Mouse (Mus musculus) midbrain, embryonic 13.5 days (tissue): Measurements from ENCODE around the gene Syn3. TPM values are rescaled to one million over a fixed set of nuclear protein-coding genes. Genes with fewer than 3 reads are reported as not detected.

Experiments
- ATAC-seq: fragments of 200-750 bp; cut with Nextera tagmentation; 2 replicates; pipeline ENCODE4 v1.8.0; 2017; ENCODE audit warnings: mild to moderate bottlenecking, moderate TSS enrichment, moderate library complexity
- H3K27ac ChIP-seq: fragments of 300-500 bp; sonication (generic); 2 replicates; pipeline ENCODE4 v1.5.1; 2015; ENCODE audit warnings: inconsistent platforms, mild to moderate bottlenecking, moderate library complexity
- H3K27me3 ChIP-seq: fragments of 300-500 bp; sonication (generic); 2 replicates; pipeline ENCODE4 v1.6.1; 2015; ENCODE audit warnings: mild to moderate bottlenecking, inconsistent platforms
- H3K36me3 ChIP-seq: fragments of 300-500 bp; sonication (generic); 2 replicates; pipeline ENCODE4 v1.6.1; 2015; ENCODE audit warnings: mild to moderate bottlenecking, inconsistent platforms
- H3K4me1 ChIP-seq: fragments of 300-500 bp; sonication (generic); replicated peaks from 2 replicates; pipeline ENCODE4 v1.6.1; 2015; ENCODE audit warnings: inconsistent platforms
- H3K4me2 ChIP-seq: fragments of 300-500 bp; sonication (generic); replicated peaks from 2 replicates; pipeline ENCODE4 v1.6.1; 2015; ENCODE audit warnings: moderate library complexity, mild to moderate bottlenecking, inconsistent platforms
- H3K4me3 ChIP-seq: fragments of 300-500 bp; sonication (generic); replicated peaks from 2 replicates; pipeline ENCODE4 v1.5.1; 2015; ENCODE audit warnings: mild to moderate bottlenecking, inconsistent platforms
- H3K9ac ChIP-seq: fragments of 300-500 bp; sonication (generic); replicated peaks from 2 replicates; pipeline ENCODE4 v1.6.1; 2015; ENCODE audit warnings: mild to moderate bottlenecking, inconsistent platforms
- H3K9me3 ChIP-seq: fragments of 300-500 bp; sonication (generic); 2 replicates; pipeline ENCODE4 v1.6.1; 2016; ENCODE audit warnings: mild to moderate bottlenecking, inconsistent platforms
- WGBS: fragments of 180-500 bp; shearing (Covaris S2); methylation state at CpG from one replicate; pipeline ENCODE4 v1.1.7; 2015; 5-methylcytosine and 5-hydroxymethylcytosine counted together
- polyA plus RNA-seq: library from polyadenylated mRNA; unstranded; fragments of >200 nt; fragmentation: Nextera tagmentation; extraction: Ambion mirVana; gene quantifications from 2 replicates; pipeline ENCODE4 v1.2.1, GENCODE M21; 2015

The Syn3 gene
- polyA plus RNA-seq, 1 experiment from 2014 or later, result 13.8 TPM

GRCm38 (mm10) chr10:86485971-86486370, 12.7 kb downstream of the Syn3 start:
- Histone ChIP-seq H3K9me3 (no peaks in the 10 kb centered on the region), H3K4me1 (peaks cover 18% of the 10 kb centered on the region)
- WGBS, result 48% methylated on average over 4 of the region's 4 CpGs

GRCm38 (mm10) chr10:86483968-86484367, 14.7 kb downstream of the Syn3 start:
- Histone ChIP-seq H3K4me1 (peaks cover 4% of the 10 kb centered on the region; the same call in 1 of the 2 replicates), H3K4me2 (no peak overlapping the region)
- 19% methylated on average over 3 of the region's 3 CpGs for WGBS

More at GRCm38 (mm10) chr10:86485971-86486370, 12.7 kb downstream of the Syn3 start:
- Histone ChIP-seq H3K27ac (no peak overlapping the region), H3K27me3 (no peaks in the 10 kb centered on the region), H3K9ac (no peak overlapping the region), H3K4me3 (no peak overlapping the region), H3K36me3 (no peaks in the 10 kb centered on the region), H3K4me2 (no peak overlapping the region)
- ATAC-seq, result no peak

GRCm38 (mm10) chr10:86482496-86482895, 16.2 kb downstream of the Syn3 start:
- no peak overlapping the region for H3K9ac ChIP-seq
- H3K27me3 ChIP-seq, result no peaks in the 10 kb centered on the region
- H3K4me3 ChIP-seq, result no peak overlapping the region
- H3K9me3 ChIP-seq, result no peaks in the 10 kb centered on the region
- no peaks in the 10 kb centered on the region for H3K36me3 ChIP-seq
- 85% methylated on average over 1 of the region's 1 CpGs for WGBS
- H3K27ac ChIP-seq, result no peak overlapping the region
- peaks cover 4% of the 10 kb centered on the region; the same call in 1 of the 2 replicates for H3K4me1 ChIP-seq
- no peak overlapping the region for H3K4me2 ChIP-seq
- no peak for ATAC-seq

More at GRCm38 (mm10) chr10:86483968-86484367, 14.7 kb downstream of the Syn3 start:
- H3K27ac ChIP-seq, result no peak overlapping the region
- H3K9me3 ChIP-seq, result no peaks in the 10 kb centered on the region
- no peak overlapping the region for H3K4me3 ChIP-seq
- H3K9ac ChIP-seq, result no peak overlapping the region
- no peaks in the 10 kb centered on the region for H3K27me3 ChIP-seq
- H3K36me3 ChIP-seq, result no peaks in the 10 kb centered on the region
- no peak for ATAC-seq

GRCm38 (mm10) chr10:86480711-86481110, 18.0 kb downstream of the Syn3 start:
- H3K9me3 ChIP-seq, result no peaks in the 10 kb centered on the region
- H3K36me3 ChIP-seq, result no peaks in the 10 kb centered on the region
- no peak overlapping the region for H3K27ac ChIP-seq
- no peak overlapping the region for H3K4me3 ChIP-seq
- no peak overlapping the region for H3K4me2 ChIP-seq
- no peak overlapping the region for H3K9ac ChIP-seq
- H3K4me1 ChIP-seq, result no peaks in the 10 kb centered on the region
- 94% methylated on average over 6 of the region's 6 CpGs for WGBS
- no peak for ATAC-seq
- no peaks in the 10 kb centered on the region for H3K27me3 ChIP-seq

- H3K4me3 ChIP-seq, result no peak overlapping the region
- no peak overlapping the region for H3K9ac ChIP-seq
- H3K9me3 ChIP-seq, result no peaks in the 10 kb centered on the region
- H3K27ac ChIP-seq, result no peak overlapping the region
- H3K4me2 ChIP-seq, result no peak overlapping the region
- H3K36me3 ChIP-seq, result no peaks in the 10 kb centered on the region
- ATAC-seq, result no peak
- no peaks in the 10 kb centered on the region for H3K27me3 ChIP-seq
- 71% methylated on average over 4 of the region's 4 CpGs for WGBS
- no peaks in the 10 kb centered on the region for H3K4me1 ChIP-seq
These were observed 19.0 kb downstream of the Syn3 start for GRCm38 (mm10) chr10:86479718-86480121.

GRCm38 (mm10) chr10:86476720-86477119, 22.0 kb downstream of the Syn3 start:
- no peaks in the 10 kb centered on the region for H3K9me3 ChIP-seq
- WGBS, result 66% methylated on average over 7 of the region's 7 CpGs

GRCm38 (mm10) chr10:86475270-86475669, 23.4 kb downstream of the Syn3 start:
- WGBS, result 83% methylated on average over 5 of the region's 5 CpGs

More at GRCm38 (mm10) chr10:86476720-86477119, 22.0 kb downstream of the Syn3 start:
- Histone ChIP-seq H3K4me2 (no peak overlapping the region), H3K9ac (no peak overlapping the region), H3K27me3 (no peaks in the 10 kb centered on the region), H3K36me3 (peaks cover 2% of the 10 kb centered on the region; the same call in 1 of the 2 replicates), H3K27ac (no peak overlapping the region), H3K4me3 (no peak overlapping the region), H3K4me1 (no peaks in the 10 kb centered on the region)
- ATAC-seq, result no peak

GRCm38 (mm10) chr10:86474176-86475154, 24.2 kb downstream of the Syn3 start:
- peaks cover 3% of the 10 kb centered on the region; the same call in 1 of the 2 replicates for H3K36me3 ChIP-seq
- no peak overlapping the region for H3K4me2 ChIP-seq
- 73% methylated on average over 8 of the region's 8 CpGs for WGBS
- ATAC-seq, result no peak
- H3K4me1 ChIP-seq, result no peaks in the 10 kb centered on the region
- no peak overlapping the region for H3K9ac ChIP-seq
- no peak overlapping the region for H3K27ac ChIP-seq
- H3K4me3 ChIP-seq, result no peak overlapping the region
- H3K9me3 ChIP-seq, result no peaks in the 10 kb centered on the region
- no peaks in the 10 kb centered on the region for H3K27me3 ChIP-seq

More at GRCm38 (mm10) chr10:86475270-86475669, 23.4 kb downstream of the Syn3 start:
- no peak overlapping the region for H3K4me2 ChIP-seq
- no peak overlapping the region for H3K9ac ChIP-seq
- peaks cover 3% of the 10 kb centered on the region; the same call in 1 of the 2 replicates for H3K36me3 ChIP-seq
- ATAC-seq, result no peak
- H3K27me3 ChIP-seq, result no peaks in the 10 kb centered on the region
- no peaks in the 10 kb centered on the region for H3K4me1 ChIP-seq
- no peak overlapping the region for H3K27ac ChIP-seq
- no peak overlapping the region for H3K4me3 ChIP-seq
- H3K9me3 ChIP-seq, result no peaks in the 10 kb centered on the region

GRCm38 (mm10) chr10:86473637-86474154, 25.0 kb downstream of the Syn3 start:
- Histone ChIP-seq H3K36me3 (peaks cover 3% of the 10 kb centered on the region; the same call in 1 of the 2 replicates), H3K4me2 (no peak overlapping the region), H3K27ac (no peak overlapping the region), H3K4me3 (no peak overlapping the region), H3K4me1 (no peaks in the 10 kb centered on the region), H3K9ac (no peak overlapping the region), H3K27me3 (no peaks in the 10 kb centered on the region), H3K9me3 (no peaks in the 10 kb centered on the region)
- WGBS, result 47% methylated on average over 3 of the region's 3 CpGs
- ATAC-seq, result peak; percentile 58; the same call in 1 of the 2 replicates

GRCm38 (mm10) chr10:86468612-86469546, 29.8 kb downstream of the Syn3 start:
- H3K27me3 ChIP-seq, result no peaks in the 10 kb centered on the region
- H3K9me3 ChIP-seq, result no peaks in the 10 kb centered on the region
- H3K36me3 ChIP-seq, result peaks cover 23% of the 10 kb centered on the region
- no peak overlapping the region for H3K4me2 ChIP-seq
- ATAC-seq, result no peak
- WGBS, result 92% methylated on average over 13 of the region's 13 CpGs
- H3K4me1 ChIP-seq, result no peaks in the 10 kb centered on the region
- no peak overlapping the region for H3K9ac ChIP-seq
- H3K27ac ChIP-seq, result no peak overlapping the region
- no peak overlapping the region for H3K4me3 ChIP-seq

GRCm38 (mm10) chr10:86463538-86464199, 35.0 kb downstream of the Syn3 start:
- Histone ChIP-seq H3K4me3 (no peak overlapping the region), H3K36me3 (peaks cover 25% of the 10 kb centered on the region), H3K9ac (no peak overlapping the region), H3K4me2 (no peak overlapping the region), H3K27ac (no peak overlapping the region), H3K27me3 (no peaks in the 10 kb centered on the region), H3K4me1 (0 out of 2 replicates have a peak, but pooled peaks cover 7% of the 10 kb centered on the region), H3K9me3 (no peaks in the 10 kb centered on the region)
- peak; percentile 90 for ATAC-seq
- 23% methylated on average over 5 of the region's 5 CpGs for WGBS
